Mouse (Mus musculus): Measurements from ENCODE around the gene Hmx3. TPM values are rescaled to one million over a fixed set of nuclear protein-coding genes. Genes with fewer than 3 reads are reported as not detected.

Gene Hmx3
- polyA plus RNA-seq, 1 experiment = not detected

DNA sequence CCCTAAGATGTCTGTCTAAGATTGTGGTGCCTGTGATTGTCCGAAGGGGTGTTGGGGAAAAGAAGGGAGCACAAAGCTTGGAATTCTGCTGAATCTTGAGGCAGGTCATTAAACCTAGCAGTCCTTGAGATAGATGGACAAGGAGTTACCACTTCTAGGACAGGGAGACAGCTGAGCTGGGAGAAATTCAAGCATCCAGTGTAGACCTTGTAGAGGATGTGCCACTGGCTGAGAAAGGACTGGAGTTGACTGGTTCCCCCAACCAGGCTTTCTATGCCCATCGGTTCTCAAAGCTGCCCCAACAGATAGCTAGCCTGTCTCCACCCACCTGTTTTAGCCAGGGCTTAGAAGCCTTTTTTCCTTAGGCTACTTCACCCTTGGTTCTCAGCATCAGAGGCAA is 3.8 kb downstream of the Hmx3 start:
- H3K27ac ChIP-seq (ENCODE audit: insufficient read depth, low read length) = no peak overlapping the region
- no peak for TF ChIP-seq CTCF (IDR thresholded peaks at IDR 0.05; ENCODE audit: borderline replicate concordance, insufficient read depth, low read length)
- no peak for TF ChIP-seq POLR2A (IDR thresholded peaks at IDR 0.05; ENCODE audit: low read depth, low read length)

DNA sequence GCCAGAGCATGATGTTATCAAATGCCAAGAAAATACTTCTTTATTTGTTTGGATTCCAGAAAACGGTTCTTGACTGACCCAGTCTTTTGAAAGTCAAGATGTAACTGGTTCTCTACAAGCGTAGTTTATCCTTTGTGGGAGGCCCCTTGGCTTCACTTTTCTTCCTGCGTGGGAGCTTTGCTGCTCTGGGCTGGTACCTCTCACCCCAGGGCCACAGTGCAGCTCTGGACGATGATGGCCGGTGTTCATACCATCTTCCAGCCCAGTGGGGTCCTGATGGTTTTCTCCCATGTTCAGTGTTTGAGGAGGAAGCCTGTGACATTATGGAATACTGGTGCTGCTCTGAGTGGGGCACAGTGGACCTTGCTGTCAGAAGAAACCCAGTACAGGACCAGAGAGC is 4.8 kb downstream of the Hmx3 start:
- H3K4me1 ChIP-seq (ENCODE audit: control insufficient read depth, insufficient read depth, low read length) = no peaks in the 10 kb centered on the region
- TF ChIP-seq CTCF (IDR thresholded peaks at IDR 0.05; ENCODE audit: borderline replicate concordance, insufficient read depth, low read length) (no peak), POLR2A (IDR thresholded peaks at IDR 0.05; ENCODE audit: low read depth, low read length) (no peak)
- no peak overlapping the region for H3K4me3 ChIP-seq (ENCODE audit: insufficient read depth, low read length)
- no peak overlapping the region for H3K27ac ChIP-seq (ENCODE audit: insufficient read depth, low read length)

More for the DNA sequence above, 3.8 kb downstream of the Hmx3 start:
- Histone ChIP-seq H3K4me3 (ENCODE audit: insufficient read depth, low read length) (no peak overlapping the region), H3K4me1 (ENCODE audit: control insufficient read depth, insufficient read depth, low read length) (no peaks in the 10 kb centered on the region)

DNA sequence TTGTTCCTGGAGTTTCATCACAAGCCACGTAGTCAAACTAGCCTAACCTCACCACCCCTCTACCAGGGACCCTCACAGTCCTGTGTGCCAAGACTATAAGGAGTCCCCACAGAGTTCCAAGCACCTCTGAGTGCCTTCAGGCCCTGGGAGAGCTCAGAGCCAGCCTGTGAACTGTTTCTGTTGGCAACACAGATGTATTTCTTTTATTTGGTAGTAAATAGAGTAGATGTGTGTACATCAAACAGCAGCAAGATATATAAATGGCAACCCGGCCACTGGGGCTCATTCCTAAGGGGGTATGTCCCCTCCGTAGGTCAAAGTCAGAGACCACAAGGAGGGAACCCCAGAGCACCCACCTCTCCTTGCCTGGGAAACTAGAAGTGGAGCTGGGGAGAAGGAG is 5.8 kb downstream of the Hmx3 start, which contains the start of gene Hmx2:
Hmx2 (plus strand) TSS at position 301 of the 400 bp plus-strand sequence.
- TF ChIP-seq CTCF (IDR thresholded peaks at IDR 0.05; ENCODE audit: borderline replicate concordance, insufficient read depth, low read length) = no peak
- TF ChIP-seq POLR2A (IDR thresholded peaks at IDR 0.05; ENCODE audit: low read depth, low read length) = no peak
- H3K4me3 ChIP-seq (ENCODE audit: insufficient read depth, low read length) = no peak within 1 kb of the TSS
- no peaks in the 10 kb centered on the region for H3K4me1 ChIP-seq (ENCODE audit: control insufficient read depth, insufficient read depth, low read length)
- H3K27ac ChIP-seq (ENCODE audit: insufficient read depth, low read length) = no peak within 1 kb of the TSS

DNA sequence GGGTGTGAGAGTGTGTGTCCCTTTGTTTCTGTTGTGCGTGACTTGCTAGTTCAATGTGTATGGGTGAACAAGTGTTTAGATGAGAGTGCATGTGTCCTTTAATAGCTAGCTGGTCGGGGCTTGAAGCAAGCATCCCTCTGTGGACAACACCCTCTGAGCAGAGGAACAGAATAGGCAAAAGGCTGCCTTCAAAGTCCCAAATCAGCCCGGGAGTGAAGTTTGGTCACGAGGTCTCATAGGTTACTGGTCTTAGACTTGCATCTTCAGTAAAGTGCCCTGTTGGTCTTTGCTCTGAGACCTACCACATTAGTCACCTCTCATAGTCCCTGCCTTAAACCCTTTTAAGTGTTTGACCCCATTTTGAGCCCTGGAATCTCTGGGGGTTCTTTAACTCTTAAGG is 8.8 kb downstream of the Hmx3 start:
- H3K4me1 ChIP-seq (ENCODE audit: control insufficient read depth, insufficient read depth, low read length) = no peaks in the 10 kb centered on the region; the same call in none of the 2 replicates
- no peak overlapping the region for H3K27ac ChIP-seq (ENCODE audit: insufficient read depth, low read length)
- no peak overlapping the region for H3K4me3 ChIP-seq (ENCODE audit: insufficient read depth, low read length)
- no peak for TF ChIP-seq POLR2A (IDR thresholded peaks at IDR 0.05; ENCODE audit: low read depth, low read length)
- TF ChIP-seq CTCF (IDR thresholded peaks at IDR 0.05; ENCODE audit: borderline replicate concordance, insufficient read depth, low read length) = no peak

DNA sequence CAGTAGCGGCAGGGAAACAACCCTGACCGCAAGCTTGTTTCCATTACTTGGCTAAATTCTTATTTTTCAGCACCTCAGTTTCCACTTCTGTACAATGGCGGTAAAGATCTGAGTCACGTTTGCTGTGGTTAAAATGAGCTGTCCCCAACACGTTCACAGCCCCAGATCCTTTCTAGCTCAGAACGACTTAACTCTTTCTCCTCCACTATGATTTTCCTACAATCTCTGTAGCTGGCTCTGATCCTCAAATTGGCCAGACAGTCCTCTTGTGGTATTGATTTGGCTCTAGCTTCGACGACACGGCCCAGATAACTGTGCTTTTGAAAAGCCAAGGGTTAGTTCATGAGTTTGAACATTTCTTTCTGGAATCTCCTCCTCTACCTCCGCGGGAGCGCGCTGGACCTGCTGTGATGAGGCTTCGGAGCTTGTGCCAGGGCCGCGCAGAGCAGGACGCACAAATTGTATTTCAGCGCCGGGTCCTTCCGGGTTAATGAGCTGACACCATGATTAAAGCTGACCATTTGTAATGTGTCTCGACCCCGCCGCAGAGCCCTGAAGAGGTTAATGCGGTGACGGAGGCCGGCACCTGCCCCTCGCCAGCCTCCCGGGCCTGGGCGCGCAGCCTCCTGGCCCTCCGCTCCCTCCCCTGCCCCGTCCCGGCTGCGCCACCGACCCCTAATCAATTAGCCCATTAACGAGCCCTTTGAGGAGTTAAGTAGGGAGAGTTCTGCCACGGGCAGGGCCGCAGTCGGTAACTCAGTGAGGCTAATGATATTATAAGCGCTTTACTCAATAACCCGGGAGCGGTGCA is 9.5 kb downstream of the Hmx3 start:
- H3K4me3 ChIP-seq (ENCODE audit: insufficient read depth, low read length) = no peak overlapping the region
- H3K27ac ChIP-seq (ENCODE audit: insufficient read depth, low read length) = no peak overlapping the region
- TF ChIP-seq POLR2A (IDR thresholded peaks at IDR 0.05; ENCODE audit: low read depth, low read length) = no peak
- no peak for TF ChIP-seq CTCF (IDR thresholded peaks at IDR 0.05; ENCODE audit: borderline replicate concordance, insufficient read depth, low read length)
- no peaks in the 10 kb centered on the region; the same call in none of the 2 replicates for H3K4me1 ChIP-seq (ENCODE audit: control insufficient read depth, insufficient read depth, low read length)

DNA sequence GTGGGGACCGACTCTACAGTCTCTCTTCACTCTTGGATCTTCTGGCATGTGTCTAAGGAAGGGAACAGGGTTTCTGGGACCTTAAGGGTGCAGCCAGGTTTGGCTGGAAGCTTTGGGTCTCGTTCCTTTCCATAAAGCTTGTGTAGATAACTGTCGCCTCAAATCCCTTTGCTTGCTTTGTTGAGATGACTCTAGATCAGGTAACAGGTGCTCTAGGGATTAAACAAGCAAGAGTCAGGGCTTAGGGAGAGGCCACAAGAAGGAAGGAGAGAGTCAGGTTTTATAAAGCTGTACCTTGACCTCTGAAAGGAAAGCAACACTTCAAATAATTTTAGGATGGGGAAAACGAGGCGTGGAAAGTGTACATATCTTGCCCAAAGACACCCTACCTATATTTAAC is 10.1 kb downstream of the Hmx3 start:
- TF ChIP-seq POLR2A (IDR thresholded peaks at IDR 0.05; ENCODE audit: low read depth, low read length) (no peak), CTCF (IDR thresholded peaks at IDR 0.05; ENCODE audit: borderline replicate concordance, insufficient read depth, low read length) (no peak)
- H3K27ac ChIP-seq (ENCODE audit: insufficient read depth, low read length) = no peak overlapping the region
- H3K4me3 ChIP-seq (ENCODE audit: insufficient read depth, low read length) = no peak overlapping the region
- H3K4me1 ChIP-seq (ENCODE audit: control insufficient read depth, insufficient read depth, low read length) = no peaks in the 10 kb centered on the region; the same call in none of the 2 replicates

DNA sequence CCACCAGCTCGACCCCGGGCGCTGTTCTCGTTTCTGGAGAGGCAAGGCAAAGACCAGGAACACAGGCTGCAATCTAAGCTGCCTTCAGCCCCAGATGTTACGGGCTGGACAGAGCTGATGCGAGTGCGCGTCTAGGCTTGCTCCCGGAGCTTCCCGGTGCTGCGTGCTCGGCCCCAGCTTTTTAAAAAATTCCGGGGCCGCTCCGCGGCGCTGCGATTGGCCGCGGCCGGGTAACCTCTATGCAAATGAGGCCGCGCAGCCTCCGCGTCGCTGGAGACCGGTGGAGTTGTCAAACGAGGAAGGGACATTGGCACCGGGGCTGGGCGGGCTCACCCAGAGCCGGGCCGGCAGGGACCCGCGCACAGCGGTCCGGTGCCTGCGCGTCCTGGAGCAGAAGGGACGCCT is 11.1 kb downstream of the Hmx3 start:
- Histone ChIP-seq H3K4me3 (ENCODE audit: insufficient read depth, low read length) (no peak overlapping the region), H3K27ac (ENCODE audit: insufficient read depth, low read length) (no peak overlapping the region), H3K4me1 (ENCODE audit: control insufficient read depth, insufficient read depth, low read length) (no peaks in the 10 kb centered on the region; the same call in none of the 2 replicates)
- TF ChIP-seq CTCF (IDR thresholded peaks at IDR 0.05; ENCODE audit: borderline replicate concordance, insufficient read depth, low read length) (no peak), POLR2A (IDR thresholded peaks at IDR 0.05; ENCODE audit: low read depth, low read length) (no peak)

DNA sequence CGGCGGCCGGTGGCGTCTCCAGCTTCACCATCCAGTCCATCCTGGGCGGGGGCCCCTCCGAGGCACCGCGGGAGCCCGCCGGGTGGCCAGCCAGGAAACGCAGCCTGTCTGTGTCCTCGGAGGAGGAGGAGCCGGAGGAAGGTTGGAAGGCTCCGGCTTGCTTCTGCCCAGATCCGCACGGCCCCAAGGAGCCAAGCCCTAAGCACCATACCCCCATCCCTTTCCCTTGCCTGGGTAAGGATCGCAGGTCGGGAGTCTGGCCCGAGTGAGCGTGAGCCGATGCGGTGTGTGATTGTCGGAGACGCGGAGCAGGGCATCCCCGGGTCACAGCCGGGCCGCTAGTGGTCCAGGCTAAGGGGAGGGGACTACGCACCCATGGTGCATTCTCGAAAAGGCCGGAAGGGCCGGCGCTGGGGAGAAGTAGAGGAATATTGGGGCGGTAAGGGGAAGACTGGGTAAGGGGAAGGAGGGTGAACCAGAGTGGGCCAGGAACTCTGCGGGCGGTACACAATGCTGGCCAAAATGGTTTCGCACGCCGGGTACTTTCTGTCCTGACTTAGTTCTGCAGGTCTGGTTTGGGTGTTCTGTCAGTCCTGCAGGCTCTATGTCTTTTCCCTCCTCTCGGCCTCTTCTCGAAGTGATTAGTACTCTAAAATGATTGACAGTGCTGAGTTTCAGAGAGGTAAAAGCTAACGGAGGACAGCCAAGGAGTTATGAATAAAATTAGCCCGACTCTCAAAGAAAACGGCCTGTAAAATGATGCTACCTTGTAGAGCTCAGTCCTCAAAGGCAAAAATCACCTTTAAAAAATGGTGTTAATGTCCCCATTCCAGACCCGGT is 11.9 kb downstream of the Hmx3 start:
- H3K4me1 ChIP-seq (ENCODE audit: control insufficient read depth, insufficient read depth, low read length) = no peaks in the 10 kb centered on the region; the same call in none of the 2 replicates
- TF ChIP-seq CTCF (IDR thresholded peaks at IDR 0.05; ENCODE audit: borderline replicate concordance, insufficient read depth, low read length) (no peak), POLR2A (IDR thresholded peaks at IDR 0.05; ENCODE audit: low read depth, low read length) (no peak)
- H3K4me3 ChIP-seq (ENCODE audit: insufficient read depth, low read length) = peak overlapping the region; percentile 32
- H3K27ac ChIP-seq (ENCODE audit: insufficient read depth, low read length) = no peak overlapping the region

DNA sequence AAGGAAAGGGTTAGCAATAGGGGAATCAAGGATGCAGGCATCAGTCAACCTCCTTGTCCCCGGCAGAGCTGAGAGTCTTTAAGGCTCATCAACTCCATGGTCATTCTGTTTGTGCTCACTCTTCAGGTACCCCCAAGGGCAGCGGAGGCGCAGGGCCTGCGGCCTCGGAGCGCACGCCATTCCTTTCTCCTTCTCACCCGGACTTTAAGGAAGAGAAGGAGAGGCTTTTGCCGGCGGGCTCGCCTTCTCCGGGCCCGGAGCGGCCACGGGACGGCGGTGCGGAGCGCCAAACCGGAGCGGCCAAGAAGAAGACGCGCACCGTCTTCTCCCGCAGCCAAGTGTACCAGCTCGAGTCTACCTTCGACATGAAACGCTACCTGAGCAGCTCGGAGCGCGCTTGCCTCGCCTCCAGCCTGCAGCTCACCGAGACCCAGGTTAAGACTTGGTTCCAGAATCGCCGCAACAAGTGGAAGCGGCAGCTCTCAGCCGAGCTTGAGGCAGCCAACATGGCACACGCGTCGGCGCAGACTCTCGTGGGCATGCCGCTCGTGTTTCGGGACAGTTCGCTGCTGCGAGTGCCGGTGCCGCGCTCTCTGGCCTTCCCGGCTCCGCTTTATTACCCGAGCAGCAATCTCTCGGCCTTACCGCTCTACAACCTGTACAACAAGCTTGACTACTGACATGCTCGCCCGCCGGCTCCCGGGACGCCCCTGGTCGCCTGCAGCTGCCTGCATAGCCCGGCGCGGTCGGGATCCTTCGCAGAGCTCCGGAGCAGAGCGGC is 12.8 kb downstream of the Hmx3 start:
- Histone ChIP-seq H3K4me3 (ENCODE audit: insufficient read depth, low read length) (no peak overlapping the region), H3K27ac (ENCODE audit: insufficient read depth, low read length) (no peak overlapping the region), H3K4me1 (ENCODE audit: control insufficient read depth, insufficient read depth, low read length) (no peaks in the 10 kb centered on the region; the same call in none of the 2 replicates)
- TF ChIP-seq CTCF (IDR thresholded peaks at IDR 0.05; ENCODE audit: borderline replicate concordance, insufficient read depth, low read length) (no peak), POLR2A (IDR thresholded peaks at IDR 0.05; ENCODE audit: low read depth, low read length) (no peak)
